Mouse (Mus musculus) stomach, postnatal 0 days (tissue): Measurements from ENCODE around the gene Cyp21a1.

Source experiments
- CTCF ChIP-seq: IDR thresholded peaks from 2 replicates; pipeline ENCODE4 v1.5.1; 2016; ENCODE audit warnings: antibody characterized with exemption, low read depth, mild to moderate bottlenecking, moderate library complexity
- EP300 ChIP-seq: optimal IDR thresholded peaks from 2 replicates; pipeline ENCODE3; 2016; ENCODE audit warnings: antibody characterized with exemption

DNA sequence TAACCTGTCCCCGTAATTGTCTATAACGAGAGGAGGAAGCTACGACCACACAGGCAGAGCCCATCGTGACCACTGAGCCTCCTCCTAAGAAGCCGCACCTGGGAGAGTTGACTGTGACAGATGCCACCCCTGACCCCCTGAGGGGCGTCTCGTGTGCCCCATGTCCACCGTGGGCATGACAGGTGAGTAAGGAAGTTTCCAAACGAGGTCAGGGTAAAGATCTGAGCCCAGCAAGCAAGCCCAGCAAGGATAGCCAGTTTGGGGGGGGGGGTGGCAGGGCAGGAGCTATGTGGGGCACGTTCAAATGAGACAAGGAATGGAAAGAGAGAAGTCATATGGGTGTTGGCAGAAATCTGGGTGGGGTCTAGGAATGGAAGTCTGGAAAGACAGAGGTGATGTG, 9.3 kb downstream of the Cyp21a1 start:
- TF ChIP-seq CTCF: no peak
- TF ChIP-seq EP300: no peak
